Comparison of ENCODE assay signal across 28 mouse cellular contexts in genomic region chr14:48998795-48999194, GRCm38 (mm10).
A peak's percentile ranks its signal among the peaks of the same experiment; 100 is the strongest.
DNase-seq lines count a peak whose midpoint lies in the region; ATAC-seq and TF ChIP-seq lines count a peak whose summit lies in the region.
"Had no signal": no experiment of that assay in that cellular context is flagged by ENCODE, and none has a peak within 500 bp of the region (broad histone marks: within the 10 kb centered on the region; RNA-seq: fewer than 3 reads in every experiment).

No protein-coding gene starts in this region.

- H3K9ac ChIP-seq in CH12.LX (ENCODE audit: insufficient read depth, low read depth) (no peak overlapping the region), ES-E14 (ENCODE audit: insufficient read depth, low read depth, low read length, poor library complexity, severe bottlenecking) (no peak overlapping the region)
- H3K9ac ChIP-seq in forebrain, embryonic 11.5 days (ENCODE audit: low read length), result no peak overlapping the region
- H3K9ac ChIP-seq in hindbrain, embryonic 13.5 days, result no peak overlapping the region
- H3K9ac ChIP-seq: forebrain, postnatal 0 days; hindbrain, embryonic 14.5 days had no signal

- no peak overlapping the region for H3K4me3 ChIP-seq in CH12.LX (replicated peaks in 1 of 3; ENCODE audit: low read depth in 2 of 3, low read length in 2 of 3, poor library complexity in 1 of 3)
- peak overlapping the region in 1 of 2 experiments; percentile 67; a peak in 2 of 4 replicates for H3K4me3 ChIP-seq in ES-E14 (ENCODE audit: insufficient read depth in 1 of 2, low read depth in 1 of 2, low read length in 2 of 2, poor library complexity in 1 of 2, severe bottlenecking in 1 of 2)
- no peak overlapping the region for H3K4me3 ChIP-seq in forebrain, embryonic 11.5 days (ENCODE audit: low read depth, low read length)
- H3K4me3 ChIP-seq in hindbrain, embryonic 13.5 days, result no peak overlapping the region
- H3K4me3 ChIP-seq: forebrain, embryonic 10.5 days; heart, adult 2 months had no signal

- H3K27ac ChIP-seq in CH12.LX (ENCODE audit: insufficient read depth, low read depth), result no peak overlapping the region
- H3K27ac ChIP-seq in ES-E14 (ENCODE audit: insufficient read depth, low read depth, low read length, poor library complexity, severe bottlenecking), result no peak overlapping the region; the same call in 1 of the 2 replicates
- H3K27ac ChIP-seq in forebrain, embryonic 11.5 days (ENCODE audit: low read depth, low read length), result no peak overlapping the region
- no peak overlapping the region for H3K27ac ChIP-seq in hindbrain, embryonic 13.5 days
- H3K27ac ChIP-seq: forebrain, embryonic 10.5 days; heart, adult 2 months; hindbrain, embryonic 14.5 days; hindbrain, postnatal 0 days had no signal

- WGBS in forebrain, embryonic 11.5 days, result 51% methylated on average over 4 of the region's 4 CpGs
- 41% methylated on average over 4 of the region's 4 CpGs for WGBS in hindbrain, embryonic 13.5 days

- no peaks in the 10 kb centered on the region for H3K27me3 ChIP-seq in CH12.LX (replicated peaks)
- H3K27me3 ChIP-seq in forebrain, embryonic 11.5 days (ENCODE audit: control insufficient read depth, insufficient read depth, low read length), result no peaks in the 10 kb centered on the region
- H3K27me3 ChIP-seq in hindbrain, embryonic 13.5 days, result no peaks in the 10 kb centered on the region

- no peak for TF ChIP-seq POLR2A in CH12.LX (IDR thresholded peaks at IDR 0.05; ENCODE audit: low read depth, low read length)

- H3K4me2 ChIP-seq in CH12.LX (ENCODE audit: insufficient read depth, low read depth, poor library complexity, severe bottlenecking), result no peak overlapping the region; the same call in 1 of the 2 replicates
- no peak overlapping the region for H3K4me2 ChIP-seq in forebrain, embryonic 11.5 days (ENCODE audit: low read depth, low read length, severe bottlenecking)
- no peak overlapping the region for H3K4me2 ChIP-seq in hindbrain, embryonic 13.5 days
- H3K4me2 ChIP-seq: heart, embryonic 11.5 days; hindbrain, embryonic 14.5 days had no signal

- TF ChIP-seq CTCF in CH12.LX (conservative IDR thresholded peaks at IDR 0.05 in 1 of 2, IDR thresholded peaks at IDR 0.05 in 1 of 2; ENCODE audit: low read depth in 2 of 2, low read length in 2 of 2), result no peak

- no peaks in the 10 kb centered on the region for H3K4me1 ChIP-seq in CH12.LX (ENCODE audit: control insufficient read depth in 1 of 2, insufficient read depth in 2 of 2)
- peaks cover 7 to 10% of the 10 kb centered on the region in 2 experiments; a peak in 1 of 4 replicates for H3K4me1 ChIP-seq in ES-E14 (ENCODE audit: control insufficient read depth in 2 of 2, insufficient read depth in 2 of 2, low read length in 2 of 2, poor library complexity in 1 of 2)
- no peaks in the 10 kb centered on the region for H3K4me1 ChIP-seq in forebrain, embryonic 11.5 days (replicated peaks; ENCODE audit: control insufficient read depth, insufficient read depth, low read length)
- H3K4me1 ChIP-seq in hindbrain, embryonic 13.5 days (replicated peaks), result no peaks in the 10 kb centered on the region
- H3K4me1 ChIP-seq: forebrain, embryonic 10.5 days had no signal

- no peaks in the 10 kb centered on the region for H3K9me3 ChIP-seq in CH12.LX (replicated peaks; ENCODE audit: low read length)
- no peaks in the 10 kb centered on the region for H3K9me3 ChIP-seq in ES-E14 (ENCODE audit: control insufficient read depth, insufficient read depth, low read depth, low read length)
- H3K9me3 ChIP-seq in forebrain, embryonic 11.5 days (ENCODE audit: control insufficient read depth, low read length), result no peaks in the 10 kb centered on the region
- H3K9me3 ChIP-seq in hindbrain, embryonic 13.5 days, result 0 out of 2 replicates have a peak, but pooled peaks cover 2% of the 10 kb centered on the region
- H3K9me3 ChIP-seq: forebrain, embryonic 10.5 days had no signal

- no peak for ATAC-seq in forebrain, embryonic 11.5 days (replicated peaks; ENCODE audit: low FRiP score)
- ATAC-seq in hindbrain, embryonic 13.5 days (ENCODE audit: low FRiP score), result no peak
- ATAC-seq: CD4-positive, CD25-positive, alpha-beta regulatory T cell, adult 4 months; forebrain, embryonic 14.5 days; forebrain, postnatal 0 days; hindbrain, postnatal 0 days; inflammation-experienced regulatory T-cells, adult 6 months; intestine, embryonic 16.5 days had no signal

- in situ Hi-C loops in CH12.LX (cut with MboI; ENCODE audit: low pct_ligation_motif_present, low pct_unique_long_range_greater_than_20kb, low sequenced_read_pairs), result loop anchor here (10.0 to 25.0 kb wide), 2 partner anchors 436 to 624 kb away; no protein-coding TSS in a partner anchor
- in situ Hi-C loops in ES-E14 (cut with MboI; ENCODE audit: low sequenced_read_pairs in 2 of 2, unreplicated experiment in 2 of 2), result no loop called here

- dilution Hi-C loops in CH12.LX (cut with MboI; ENCODE audit: extremely low pct_ligation_motif_present, extremely low pct_unique_long_range_greater_than_20kb, low sequenced_read_pairs), result no loop called here

- TF ChIP-seq EP300 in CH12.LX (IDR thresholded peaks at IDR 0.05; ENCODE audit: low read length), result no peak

- no peak for TF ChIP-seq RAD21 in CH12.LX (IDR thresholded peaks at IDR 0.05; ENCODE audit: low read depth, low read length)

- peak; percentile 47 for DNase-seq in 3T3-L1 (ENCODE audit: low read depth, low spot score)
- peak; percentile 45 for DNase-seq in CH12.LX (ENCODE audit: extremely low read depth)
- peak; percentile 90 for DNase-seq in ES-E14 (ENCODE audit: low read depth, low spot score)
- DNase-seq in WW6 (ENCODE audit: low read depth, low spot score), result peak; percentile 64
- no peak for DNase-seq in embryo, embryonic 9.5 days (ENCODE audit: extremely low spot score)
- DNase-seq in lung, postnatal 4 days, result no peak
- no peak for DNase-seq in forebrain, embryonic 11.5 days (ENCODE audit: low spot score)
- DNase-seq: adrenal gland, adult 2 months; adrenal gland, postnatal 14 days; cerebellum, adult 11-12 months; cerebellum, adult 8-10 months; cerebellum, postnatal 10 days; cerebellum, postnatal 36 days; embryo, embryonic 11 days; forebrain, postnatal 0 days; gastrocnemius, postnatal 25 days; heart, adult 2 months; kidney, adult 18-20 months; kidney, adult 9 months had no signal

- no peaks in the 10 kb centered on the region for H3K79me2 ChIP-seq in CH12.LX (replicated peaks; ENCODE audit: control insufficient read depth, extremely low read depth, insufficient read depth, poor library complexity, severe bottlenecking)

- H3K36me3 ChIP-seq in CH12.LX (replicated peaks in 1 of 2; ENCODE audit: control insufficient read depth in 1 of 2, insufficient read depth in 1 of 2, low read length in 1 of 2) (no peaks in the 10 kb centered on the region), ES-E14 (ENCODE audit: control insufficient read depth, insufficient read depth, low read length, poor library complexity, severe bottlenecking) (no peaks in the 10 kb centered on the region)
- no peaks in the 10 kb centered on the region for H3K36me3 ChIP-seq in forebrain, embryonic 11.5 days (ENCODE audit: control insufficient read depth, insufficient read depth, low read length)
- no peaks in the 10 kb centered on the region for H3K36me3 ChIP-seq in hindbrain, embryonic 13.5 days
- H3K36me3 ChIP-seq: forebrain, embryonic 10.5 days had no signal

TF ChIP-seq in CH12.LX, 34 proteins besides CTCF, POLR2A, EP300 and RAD21:
- peak; percentile 19; the same call in 1 of the 2 replicates for TF ChIP-seq JUN (IDR thresholded peaks at IDR 0.05; ENCODE audit: insufficient read depth, low read depth, low read length)
- no peak for TF ChIP-seq KAT2A (IDR thresholded peaks at IDR 0.05; ENCODE audit: insufficient replicate concordance, low read length)
- 0 out of 2 replicates have a peak, but pooled peaks have one; percentile 20 for TF ChIP-seq TBP (conservative IDR thresholded peaks at IDR 0.05; ENCODE audit: low read depth, low read length)
- TF ChIP-seq JUND (conservative IDR thresholded peaks at IDR 0.05; ENCODE audit: low read depth, low read length), result 0 out of 2 replicates have a peak, but pooled peaks have one; percentile 7
- TF ChIP-seq MYC (IDR thresholded peaks at IDR 0.05; ENCODE audit: low read depth, low read length), result no peak
- TF ChIP-seq TCF12 (IDR thresholded peaks at IDR 0.05; ENCODE audit: low read depth, low read length), result peak; percentile 20; the same call in 1 of the 2 replicates
- TF ChIP-seq MAFK (IDR thresholded peaks at IDR 0.05; ENCODE audit: insufficient replicate concordance, low read length), result no peak
TF ChIP-seq in CH12.LX: peak in this region for 4.

TF ChIP-seq in ES-E14, 5 proteins besides CTCF, POLR2A, EP300 and RAD21:
- no peak for TF ChIP-seq CHD2 (IDR thresholded peaks at IDR 0.05; ENCODE audit: low read depth, low read length)
- TF ChIP-seq MAFK (IDR thresholded peaks at IDR 0.05; ENCODE audit: insufficient read depth, low read depth, low read length), result no peak
- no peak for TF ChIP-seq ZNF384 (IDR thresholded peaks at IDR 0.05; ENCODE audit: low read depth, low read length)
- TF ChIP-seq ZC3H11A (IDR thresholded peaks at IDR 0.05; ENCODE audit: borderline replicate concordance, low read depth, low read length), result no peak
- TF ChIP-seq HCFC1 (IDR thresholded peaks at IDR 0.05; ENCODE audit: borderline replicate concordance, insufficient read depth, low read length), result no peak

Comparison
In these comparisons a context has a peak if more than half of its experiments do, and no peak if none do; other contexts are left out.
1. DNase-seq: peak in 3T3-L1 (single experiment), CH12.LX (single experiment), ES-E14 (single experiment) and WW6 (single experiment); none in embryo, embryonic 9.5 days (single experiment), lung, postnatal 4 days (0 of 2) and forebrain, embryonic 11.5 days (single experiment).